Mouse (Mus musculus) liver, postnatal 0 days (tissue): Measurements from ENCODE around the gene Tmem252. TPM values are rescaled to one million over a fixed set of nuclear protein-coding genes. Genes with fewer than 3 reads are reported as not detected.
A peak's percentile ranks its signal among the peaks of the same experiment; 100 is the strongest.

Experiments
- ATAC-seq: fragments of 200-750 bp; cut with Nextera tagmentation; 2 replicates; pipeline ENCODE4 v1.8.0; 2017; ENCODE audit warnings: mild to moderate bottlenecking, moderate library complexity
- DNase-seq: peaks from one replicate; pipeline ENCODE4 v3.0.0-alpha.2; 2016
- H3K27ac ChIP-seq: fragments of 300-500 bp; sonication (generic); 2 replicates; pipeline ENCODE4 v1.5.1; 2014; ENCODE audit warnings: antibody characterized with exemption, moderate library complexity, mild to moderate bottlenecking, low read depth
- H3K27me3 ChIP-seq: fragments of 300-500 bp; sonication (generic); 2 replicates; pipeline ENCODE4 v1.6.1; 2014; ENCODE audit warnings: low read length, control low read depth, mixed read lengths; ENCODE audit not compliant: insufficient read depth
- H3K36me3 ChIP-seq: fragments of 300-500 bp; sonication (generic); replicated peaks from 2 replicates; pipeline ENCODE4 v1.6.1; 2014; ENCODE audit warnings: mild to moderate bottlenecking, control low read depth, low read length, moderate library complexity, mixed read lengths; ENCODE audit not compliant: insufficient read depth
- H3K4me1 ChIP-seq: fragments of 300-500 bp; sonication (generic); 2 replicates; pipeline ENCODE4 v1.6.1; 2014; ENCODE audit warnings: antibody characterized with exemption, mild to moderate bottlenecking, control low read depth; ENCODE audit not compliant: insufficient read depth
- H3K4me2 ChIP-seq: fragments of 300-500 bp; sonication (generic); 2 replicates; pipeline ENCODE4 v1.6.1; 2014; ENCODE audit warnings: low read depth, mild to moderate bottlenecking, low read length, moderate library complexity, mixed read lengths
- H3K4me3 ChIP-seq: fragments of 300-500 bp; sonication (generic); 2 replicates; pipeline ENCODE4 v1.5.1; 2014; ENCODE audit warnings: low read depth, low read length
- H3K9ac ChIP-seq: fragments of 300-500 bp; sonication (generic); replicated peaks from 2 replicates; pipeline ENCODE4 v1.6.1; 2014; ENCODE audit warnings: mild to moderate bottlenecking, moderate library complexity
- H3K9me3 ChIP-seq: fragments of 300-500 bp; sonication (generic); 2 replicates; pipeline ENCODE4 v1.6.1; 2016; ENCODE audit warnings: mild to moderate bottlenecking, control low read depth, low read length, mixed read lengths
- CTCF ChIP-seq: sonication (generic); IDR thresholded peaks from 2 replicates; pipeline ENCODE4 v1.5.1; 2016; ENCODE audit warnings: antibody characterized with exemption, low read depth
- EP300 ChIP-seq: IDR thresholded peaks from 2 replicates; pipeline ENCODE4 v1.6.1; 2016; ENCODE audit warnings: antibody characterized with exemption, low read depth, mild to moderate bottlenecking
- WGBS: fragments of 180-500 bp; shearing (Covaris S2); extraction: QIAGEN DNeasy Blood & Tissue Kit; methylation state at CpG from one replicate; pipeline ENCODE4 v1.1.7; 2014; ENCODE audit not compliant: insufficient replicate concordance; 5-methylcytosine and 5-hydroxymethylcytosine counted together
- polyA plus RNA-seq: library from polyadenylated mRNA; unstranded; fragments of >200 nt; fragmentation: Nextera tagmentation; extraction: Ambion mirVana; gene quantifications from 2 replicates; pipeline ENCODE4 v1.2.1, GENCODE M21; 2015

Gene Tmem252
- polyA plus RNA-seq, 1 experiment from 2014 or later: 0.06 TPM

GRCm38 (mm10) chr19:24644971-24645370 is 28.8 kb upstream of the Tmem252 start:
- H3K27ac ChIP-seq: no peak overlapping the region
- H3K4me3 ChIP-seq: no peak overlapping the region
- ATAC-seq (no peak), DNase-seq (no peak)
- H3K4me1 ChIP-seq: no peaks in the 10 kb centered on the region
- H3K9ac ChIP-seq: no peak overlapping the region
- no peak for TF ChIP-seq EP300
- no peak for TF ChIP-seq CTCF
- H3K36me3 ChIP-seq: no peaks in the 10 kb centered on the region
- no peaks in the 10 kb centered on the region for H3K9me3 ChIP-seq
- H3K4me2 ChIP-seq: no peak overlapping the region
- H3K27me3 ChIP-seq: no peaks in the 10 kb centered on the region
- 61% methylated on average over 10 of the region's 10 CpGs for WGBS

GRCm38 (mm10) chr19:24646162-24646829 is 27.5 kb upstream of the Tmem252 start:
- no peak overlapping the region for H3K4me3 ChIP-seq
- H3K9me3 ChIP-seq: no peaks in the 10 kb centered on the region
- no peak for TF ChIP-seq EP300
- no peak for TF ChIP-seq CTCF
- peak; percentile 20 for DNase-seq
- H3K4me2 ChIP-seq: no peak overlapping the region
- no peak overlapping the region for H3K27ac ChIP-seq
- 60% methylated on average over 8 of the region's 8 CpGs for WGBS
- no peak overlapping the region for H3K9ac ChIP-seq
- no peaks in the 10 kb centered on the region for H3K4me1 ChIP-seq
- no peaks in the 10 kb centered on the region for H3K36me3 ChIP-seq
- H3K27me3 ChIP-seq: no peaks in the 10 kb centered on the region
- ATAC-seq: no peak

DNA sequence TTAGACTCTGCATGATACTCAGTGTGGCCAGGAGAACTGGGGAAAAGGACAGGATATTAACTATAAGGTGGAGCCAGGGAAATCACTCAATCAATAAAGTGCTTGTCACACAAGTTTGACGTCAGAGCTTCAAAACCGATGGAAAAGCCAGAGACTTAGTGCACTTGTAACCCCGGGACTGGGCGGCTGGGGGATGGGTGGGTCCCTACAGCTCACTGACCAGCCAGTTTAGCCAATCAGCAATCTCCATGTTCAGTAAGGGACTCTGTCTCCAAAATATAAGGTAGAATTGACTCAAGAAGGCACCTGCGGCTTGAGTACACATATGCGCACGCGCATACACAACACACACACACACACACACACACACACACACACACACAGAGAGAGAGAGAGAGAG is 25.8 kb upstream of the Tmem252 start:
- no peaks in the 10 kb centered on the region for H3K4me1 ChIP-seq
- 76% methylated on average over 8 of the region's 8 CpGs for WGBS
- no peaks in the 10 kb centered on the region for H3K27me3 ChIP-seq

GRCm38 (mm10) chr19:24650428-24650827 is 23.4 kb upstream of the Tmem252 start:
- TF ChIP-seq CTCF (no peak), EP300 (no peak)
- Histone ChIP-seq H3K27me3 (no peaks in the 10 kb centered on the region), H3K9me3 (no peaks in the 10 kb centered on the region), H3K9ac (no peak overlapping the region), H3K4me1 (no peaks in the 10 kb centered on the region), H3K4me2 (no peak overlapping the region), H3K4me3 (no peak overlapping the region), H3K36me3 (no peaks in the 10 kb centered on the region), H3K27ac (no peak overlapping the region)
- 77% methylated on average over 8 of the region's 8 CpGs for WGBS
- DNase-seq: no peak
- no peak for ATAC-seq

More for the DNA sequence above, 25.8 kb upstream of the Tmem252 start:
- no peak for DNase-seq
- Histone ChIP-seq H3K4me3 (no peak overlapping the region), H3K27ac (no peak overlapping the region), H3K9me3 (no peaks in the 10 kb centered on the region), H3K36me3 (no peaks in the 10 kb centered on the region), H3K4me2 (no peak overlapping the region), H3K9ac (no peak overlapping the region)
- ATAC-seq: peak; percentile 59; the same call in 1 of the 2 replicates
- TF ChIP-seq EP300 (no peak), CTCF (no peak)

DNA sequence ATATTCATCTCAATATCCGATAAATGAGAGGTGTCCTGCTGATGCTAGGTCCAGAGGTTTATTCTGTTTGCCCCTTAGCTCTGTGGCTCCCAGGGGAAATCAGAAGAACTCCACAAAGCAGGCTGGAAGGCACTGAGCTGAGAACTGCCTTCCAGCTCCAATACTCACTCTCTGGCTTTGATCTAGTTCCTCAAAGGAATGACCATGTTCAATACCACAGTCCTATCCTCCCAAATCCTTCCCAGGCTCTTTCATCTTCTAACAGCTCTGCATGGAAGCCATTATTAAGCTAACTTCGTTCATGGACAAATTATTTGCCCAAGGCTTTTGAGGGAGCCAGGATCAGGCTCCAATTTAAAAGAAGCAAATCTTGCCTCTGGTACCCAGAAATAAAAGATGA is 22.2 kb upstream of the Tmem252 start:
- H3K4me2 ChIP-seq: no peak overlapping the region
- H3K36me3 ChIP-seq: no peaks in the 10 kb centered on the region
- ATAC-seq (no peak), DNase-seq (no peak)
- no peaks in the 10 kb centered on the region for H3K27me3 ChIP-seq
- no peaks in the 10 kb centered on the region for H3K9me3 ChIP-seq
- no peak for TF ChIP-seq EP300
- no peak for TF ChIP-seq CTCF
- 63% methylated on average over 2 of the region's 2 CpGs for WGBS
- H3K4me3 ChIP-seq: no peak overlapping the region
- H3K27ac ChIP-seq: no peak overlapping the region
- H3K4me1 ChIP-seq: no peaks in the 10 kb centered on the region
- no peak overlapping the region for H3K9ac ChIP-seq

DNA sequence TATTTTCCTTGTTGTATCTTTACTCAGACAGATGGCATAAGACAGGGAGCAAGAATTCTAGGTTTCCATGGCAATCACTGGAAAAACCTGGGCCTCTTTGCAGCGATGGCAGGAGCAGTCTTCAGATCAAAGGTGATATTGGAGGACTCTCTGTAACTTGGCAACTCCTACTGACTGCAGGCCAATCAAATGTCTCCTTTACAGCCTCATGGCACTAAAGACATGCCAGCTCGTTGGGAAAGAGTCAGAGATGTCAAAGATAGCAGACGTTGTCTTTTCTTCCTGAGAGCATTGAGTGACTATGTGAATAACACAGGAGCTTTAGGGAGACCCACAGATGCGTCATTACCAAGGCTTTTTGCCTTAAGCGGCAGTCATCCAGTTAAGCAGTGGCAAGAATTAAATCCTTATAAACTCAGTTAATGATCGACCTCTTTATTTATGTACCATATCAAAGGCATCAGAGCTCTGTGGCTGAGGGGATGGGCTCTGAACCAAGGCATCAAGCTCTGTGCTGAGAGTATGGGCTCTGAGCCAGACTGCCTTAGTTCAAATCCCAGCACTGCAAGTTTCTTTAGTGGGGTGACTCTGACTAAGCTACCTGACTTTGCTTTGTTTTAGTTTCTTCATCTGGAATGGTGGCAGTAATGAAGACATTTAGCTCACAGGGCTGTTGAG is 21.3 kb upstream of the Tmem252 start:
- H3K36me3 ChIP-seq: no peaks in the 10 kb centered on the region
- H3K9ac ChIP-seq: no peak overlapping the region
- ATAC-seq: no peak
- TF ChIP-seq CTCF: no peak
- no peak for TF ChIP-seq EP300
- no peak overlapping the region for H3K4me2 ChIP-seq
- H3K27ac ChIP-seq: no peak overlapping the region
- H3K9me3 ChIP-seq: no peaks in the 10 kb centered on the region
- 50% methylated on average over 6 of the region's 6 CpGs for WGBS
- H3K27me3 ChIP-seq: no peaks in the 10 kb centered on the region
- H3K4me1 ChIP-seq: no peaks in the 10 kb centered on the region
- H3K4me3 ChIP-seq: no peak overlapping the region
- no peak for DNase-seq
